Mouse (Mus musculus) neural tube, embryonic 12.5 days (tissue): Measurements from ENCODE around the gene Clcn7. TPM values are rescaled to one million over a fixed set of nuclear protein-coding genes. Genes with fewer than 3 reads are reported as not detected.

Experiments used
- ATAC-seq: fragments of 200-750 bp; cut with Nextera tagmentation; 2 replicates; pipeline ENCODE4 v1.8.0; 2017; ENCODE audit warnings: low read depth, mild to moderate bottlenecking, moderate TSS enrichment, moderate library complexity; ENCODE audit not compliant: low FRiP score
- H3K27ac ChIP-seq: fragments of 300-500 bp; sonication (generic); 2 replicates; pipeline ENCODE4 v1.5.1; 2016
- H3K27me3 ChIP-seq: fragments of 300-500 bp; sonication (generic); replicated peaks from 2 replicates; pipeline ENCODE4 v1.6.1; 2016; ENCODE audit warnings: mild to moderate bottlenecking
- H3K36me3 ChIP-seq: fragments of 300-500 bp; sonication (generic); 2 replicates; pipeline ENCODE4 v1.6.1; 2016; ENCODE audit warnings: mild to moderate bottlenecking
- H3K4me1 ChIP-seq: fragments of 300-500 bp; sonication (generic); 2 replicates; pipeline ENCODE4 v1.6.1; 2016
- H3K4me2 ChIP-seq: fragments of 300-500 bp; sonication (generic); replicated peaks from 2 replicates; pipeline ENCODE4 v1.6.1; 2016; ENCODE audit warnings: mild to moderate bottlenecking
- H3K4me3 ChIP-seq: fragments of 300-500 bp; sonication (generic); 2 replicates; pipeline ENCODE4 v1.5.1; 2016
- H3K9ac ChIP-seq: fragments of 300-500 bp; sonication (generic); 2 replicates; pipeline ENCODE4 v1.6.1; 2016; ENCODE audit warnings: mild to moderate bottlenecking
- H3K9me3 ChIP-seq: fragments of 300-500 bp; sonication (generic); 2 replicates; pipeline ENCODE4 v1.6.1; 2016; ENCODE audit warnings: mild to moderate bottlenecking
- WGBS: fragments of 180-500 bp; shearing (Covaris S2); methylation state at CpG from one replicate; pipeline ENCODE4 v1.1.7; 2016; 5-methylcytosine and 5-hydroxymethylcytosine counted together
- polyA plus RNA-seq: library from polyadenylated mRNA; unstranded; fragments of >200 nt; fragmentation: Nextera tagmentation; extraction: Ambion mirVana; gene quantifications from 2 replicates; pipeline ENCODE4 v1.2.1, GENCODE M21; 2016

Gene Clcn7
- 22.4 and 25.1 TPM in 2 replicates for polyA plus RNA-seq

DNA sequence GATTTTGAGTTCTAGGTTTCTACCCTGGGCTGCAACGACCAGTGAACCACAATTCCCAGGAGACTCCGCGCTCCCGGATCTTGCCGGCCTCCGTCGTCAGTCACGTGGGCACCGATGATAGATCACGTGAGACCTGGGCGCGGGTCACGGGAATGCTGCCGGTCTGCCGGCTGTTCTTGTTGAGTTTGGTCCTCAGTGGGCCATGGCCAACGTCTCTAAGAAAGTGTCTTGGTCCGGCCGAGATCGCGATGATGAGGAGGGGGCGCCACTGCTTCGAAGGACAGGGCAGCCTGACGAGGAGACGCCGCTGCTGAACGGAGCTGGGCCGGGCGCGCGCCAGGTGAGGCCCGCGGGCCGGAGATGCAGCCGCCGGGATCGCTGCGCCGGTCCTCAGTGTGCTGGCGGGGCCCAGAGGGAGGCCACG, at the start of gene Clcn7:
TSS of gene Clcn7 (plus strand) at position 117 of the 424 bp plus-strand sequence.
- H3K27ac ChIP-seq, result no peak within 1 kb of the TSS
- peak; percentile 84 for ATAC-seq
- WGBS, result under 1% methylated on average over 40 of the region's 40 CpGs

DNA sequence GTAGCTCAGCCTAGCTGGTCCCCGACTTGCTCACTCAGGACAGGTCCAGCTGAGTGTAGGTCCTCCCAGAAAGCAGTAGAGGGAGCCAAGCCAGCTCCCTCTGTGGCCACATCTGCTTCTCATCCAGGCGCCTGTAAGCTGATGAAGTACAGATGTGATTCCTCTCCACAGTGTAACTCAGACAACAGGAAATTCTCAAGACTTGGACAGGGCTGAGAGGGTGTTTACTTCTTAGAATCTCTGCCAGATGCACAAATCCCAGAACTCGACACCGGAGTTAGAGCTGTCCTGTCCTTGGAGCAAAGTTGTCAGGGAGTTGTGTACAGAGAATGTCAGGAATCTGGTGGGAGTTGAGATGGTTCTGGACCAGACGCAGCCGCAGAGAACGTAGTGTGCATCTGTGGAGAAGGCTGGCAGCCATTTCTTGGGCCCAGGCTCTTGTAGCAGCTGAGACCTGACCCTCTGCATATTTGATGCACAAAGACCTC, 49.7 kb upstream of the Clcn7 start, which contains the start of gene Tmem204:
TSS of gene Tmem204 (minus strand) at position 148 of the 488 bp plus-strand sequence.
- Histone ChIP-seq H3K36me3 (peaks cover 23% of the 10 kb centered on the region), H3K4me2 (no peak within 1 kb of the TSS), H3K9ac (peak within 1 kb of the TSS; percentile 8; the same call in 1 of the 2 replicates), H3K27ac (0 out of 2 replicates have a peak within 1 kb of the TSS, but pooled peaks have one; percentile 17), H3K4me3 (no peak within 1 kb of the TSS), H3K27me3 (no peaks in the 10 kb centered on the region), H3K4me1 (no peaks in the 10 kb centered on the region), H3K9me3 (no peaks in the 10 kb centered on the region)
- WGBS, result 63% methylated on average over 7 of the region's 7 CpGs
- no peak for ATAC-seq

More for the DNA sequence above, at the start of gene Clcn7:
- Histone ChIP-seq H3K4me3 (peak within 1 kb of the TSS; percentile 88), H3K9me3 (no peaks in the 10 kb centered on the region), H3K36me3 (no peaks in the 10 kb centered on the region; the same call in 1 of the 2 replicates), H3K9ac (peak within 1 kb of the TSS; percentile 82), H3K27me3 (no peaks in the 10 kb centered on the region), H3K4me2 (peak within 1 kb of the TSS; percentile 80), H3K4me1 (peaks cover 14% of the 10 kb centered on the region)

DNA sequence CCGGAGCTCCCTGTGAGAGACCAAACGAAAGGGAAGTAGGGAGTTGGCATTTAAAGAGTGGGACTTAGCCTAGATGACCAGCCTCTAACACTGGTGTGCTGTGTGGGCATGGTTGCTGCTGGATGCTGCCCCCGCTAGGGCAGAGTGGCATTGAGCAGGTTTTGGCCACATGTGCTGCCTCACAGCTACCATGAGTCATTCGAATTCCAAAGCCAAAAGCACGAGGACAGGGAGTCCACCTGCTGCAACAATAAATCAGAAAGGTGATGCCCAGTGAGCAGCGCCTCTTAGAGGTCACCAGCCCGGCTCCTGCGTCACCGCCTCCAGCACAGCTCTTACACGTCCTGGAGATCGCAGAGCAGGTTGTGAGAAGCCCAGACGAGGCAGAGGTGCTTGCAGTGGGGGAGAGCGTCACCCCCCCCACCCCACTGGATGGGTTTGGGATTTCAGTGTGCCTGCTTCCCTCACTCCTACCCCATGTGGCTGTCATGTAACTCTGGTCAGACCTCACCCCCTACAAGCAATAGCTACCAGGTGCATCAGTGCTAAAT, 48.3 kb upstream of the Clcn7 start:
- WGBS, result 81% methylated on average over 13 of the region's 13 CpGs
- Histone ChIP-seq H3K27ac (no peak overlapping the region), H3K4me2 (no peak overlapping the region), H3K4me3 (no peak overlapping the region), H3K4me1 (no peaks in the 10 kb centered on the region), H3K27me3 (no peaks in the 10 kb centered on the region), H3K9me3 (no peaks in the 10 kb centered on the region), H3K36me3 (peaks cover 25% of the 10 kb centered on the region), H3K9ac (no peak overlapping the region)
- ATAC-seq, result no peak

- no peak for ATAC-seq
Measured at GRCm38 (mm10) chr17:25086724-25087123, 46.5 kb upstream of the Clcn7 start.

GRCm38 (mm10) chr17:25089158-25089557, 44.0 kb upstream of the Clcn7 start:
- H3K4me2 ChIP-seq, result no peak overlapping the region
- ATAC-seq, result no peak
- peaks cover 39% of the 10 kb centered on the region for H3K36me3 ChIP-seq
- 95% methylated on average over 10 of the region's 10 CpGs for WGBS
- H3K4me3 ChIP-seq, result no peak overlapping the region
- no peaks in the 10 kb centered on the region for H3K9me3 ChIP-seq
- H3K27ac ChIP-seq, result no peak overlapping the region
- no peaks in the 10 kb centered on the region for H3K27me3 ChIP-seq
- H3K9ac ChIP-seq, result no peak overlapping the region
- H3K4me1 ChIP-seq, result no peaks in the 10 kb centered on the region

More at GRCm38 (mm10) chr17:25086724-25087123, 46.5 kb upstream of the Clcn7 start:
- H3K27ac ChIP-seq, result no peak overlapping the region
- H3K4me2 ChIP-seq, result no peak overlapping the region
- H3K9me3 ChIP-seq, result no peaks in the 10 kb centered on the region
- WGBS, result 92% methylated on average over 7 of the region's 7 CpGs
- peaks cover 18% of the 10 kb centered on the region for H3K36me3 ChIP-seq
- H3K4me3 ChIP-seq, result no peak overlapping the region
- no peak overlapping the region for H3K9ac ChIP-seq
- no peaks in the 10 kb centered on the region for H3K27me3 ChIP-seq
- H3K4me1 ChIP-seq, result no peaks in the 10 kb centered on the region

GRCm38 (mm10) chr17:25090450-25090849, 42.7 kb upstream of the Clcn7 start:
- H3K9ac ChIP-seq, result no peak overlapping the region
- H3K36me3 ChIP-seq, result peaks cover 44% of the 10 kb centered on the region
- no peaks in the 10 kb centered on the region for H3K4me1 ChIP-seq
- H3K4me3 ChIP-seq, result no peak overlapping the region
- ATAC-seq, result no peak
- H3K27me3 ChIP-seq, result no peaks in the 10 kb centered on the region
- 90% methylated on average over 10 of the region's 10 CpGs for WGBS
- H3K9me3 ChIP-seq, result no peaks in the 10 kb centered on the region
- no peak overlapping the region for H3K27ac ChIP-seq
- no peak overlapping the region for H3K4me2 ChIP-seq

GRCm38 (mm10) chr17:25096221-25096620, 37.0 kb upstream of the Clcn7 start:
- WGBS, result 94% methylated on average over 2 of the region's 2 CpGs
- no peak overlapping the region for H3K27ac ChIP-seq
- no peaks in the 10 kb centered on the region for H3K9me3 ChIP-seq
- H3K36me3 ChIP-seq, result peaks cover 63% of the 10 kb centered on the region
- no peaks in the 10 kb centered on the region for H3K27me3 ChIP-seq
- no peak overlapping the region for H3K4me3 ChIP-seq
- H3K4me1 ChIP-seq, result no peaks in the 10 kb centered on the region
- no peak for ATAC-seq
- no peak overlapping the region for H3K9ac ChIP-seq
- no peak overlapping the region for H3K4me2 ChIP-seq

DNA sequence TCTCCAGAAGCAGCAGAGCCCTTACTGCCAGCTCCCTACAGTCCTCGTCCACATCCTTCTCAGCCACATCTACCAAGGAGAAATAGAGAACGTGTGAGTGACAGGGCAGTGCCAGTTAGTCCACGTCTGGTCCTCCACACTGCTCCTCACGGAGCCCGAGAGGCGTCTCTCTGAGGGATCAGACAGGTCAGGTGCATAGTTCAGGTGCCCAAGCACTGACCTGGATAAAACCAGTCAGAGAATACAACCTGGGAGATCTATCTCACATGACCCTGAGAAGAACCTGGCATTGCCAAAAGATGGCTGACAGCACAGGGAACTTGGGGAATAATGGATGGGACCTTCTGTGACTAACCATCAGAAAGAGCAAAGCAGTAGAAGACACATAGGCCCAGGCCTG, 33.1 kb upstream of the Clcn7 start:
- H3K36me3 ChIP-seq, result peaks cover 76% of the 10 kb centered on the region
- no peak overlapping the region for H3K4me3 ChIP-seq
- no peak for ATAC-seq
- no peak overlapping the region for H3K9ac ChIP-seq
- 92% methylated on average over 6 of the region's 6 CpGs for WGBS
- H3K4me2 ChIP-seq, result no peak overlapping the region
- H3K27me3 ChIP-seq, result no peaks in the 10 kb centered on the region
- no peak overlapping the region for H3K27ac ChIP-seq
- no peaks in the 10 kb centered on the region for H3K9me3 ChIP-seq
- no peaks in the 10 kb centered on the region for H3K4me1 ChIP-seq

DNA sequence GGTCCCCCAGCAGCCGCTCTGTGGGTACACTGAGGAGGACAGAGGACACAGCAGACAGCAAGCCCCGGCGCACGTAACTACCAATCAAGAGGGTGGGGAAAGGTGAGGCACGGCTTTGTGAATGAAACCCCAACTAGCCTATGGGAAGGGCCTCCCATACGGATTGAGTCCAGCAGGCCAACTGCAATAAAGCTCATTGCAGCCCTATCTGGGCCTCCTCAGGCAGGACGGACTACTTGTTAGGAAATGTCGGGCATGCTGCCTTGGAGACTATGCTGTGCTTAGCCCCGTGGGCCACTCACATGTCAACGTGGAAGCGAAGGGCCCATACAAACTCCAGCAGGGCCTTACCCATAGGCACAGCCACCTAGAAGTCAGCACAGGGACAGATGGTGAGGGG, 31.9 kb upstream of the Clcn7 start:
- H3K9ac ChIP-seq, result no peak overlapping the region
- H3K4me3 ChIP-seq, result no peak overlapping the region
- H3K4me2 ChIP-seq, result no peak overlapping the region
- peaks cover 89% of the 10 kb centered on the region for H3K36me3 ChIP-seq
- H3K4me1 ChIP-seq, result no peaks in the 10 kb centered on the region
- 95% methylated on average over 11 of the region's 11 CpGs for WGBS
- H3K27me3 ChIP-seq, result no peaks in the 10 kb centered on the region
- H3K9me3 ChIP-seq, result no peaks in the 10 kb centered on the region
- no peak overlapping the region for H3K27ac ChIP-seq
- no peak for ATAC-seq

- ATAC-seq, result no peak
- 93% methylated on average over 16 of the region's 16 CpGs for WGBS
- no peak overlapping the region for H3K27ac ChIP-seq
Measured at GRCm38 (mm10) chr17:25107786-25108185, 25.4 kb upstream of the Clcn7 start.

DNA sequence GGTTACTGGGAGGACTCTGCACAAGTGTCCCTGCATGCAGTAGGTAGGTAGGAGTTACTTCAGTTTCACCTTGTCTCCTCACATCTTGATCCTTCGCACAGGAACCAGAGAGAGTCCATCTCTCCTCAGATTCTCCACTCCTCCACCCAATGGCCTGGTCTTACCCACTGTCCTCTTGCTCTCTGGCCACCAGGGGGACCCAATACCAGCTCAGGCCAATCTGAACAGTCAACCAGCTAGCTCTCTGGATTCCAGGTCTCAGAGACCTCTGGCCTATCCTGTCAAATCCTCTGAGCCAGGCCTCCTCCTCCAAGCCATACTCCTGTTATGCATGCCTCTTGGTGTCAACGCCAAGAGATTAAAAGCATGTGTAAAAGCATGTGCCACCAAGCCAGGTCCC, 23.6 kb upstream of the Clcn7 start:
- WGBS, result 89% methylated on average over 2 of the region's 2 CpGs
- H3K36me3 ChIP-seq, result peaks cover 56% of the 10 kb centered on the region
- no peak for ATAC-seq

More at GRCm38 (mm10) chr17:25107786-25108185, 25.4 kb upstream of the Clcn7 start:
- Histone ChIP-seq H3K36me3 (peaks cover 74% of the 10 kb centered on the region), H3K4me3 (no peak overlapping the region), H3K27me3 (no peaks in the 10 kb centered on the region), H3K4me1 (no peaks in the 10 kb centered on the region), H3K9ac (no peak overlapping the region), H3K4me2 (no peak overlapping the region), H3K9me3 (no peaks in the 10 kb centered on the region)

DNA sequence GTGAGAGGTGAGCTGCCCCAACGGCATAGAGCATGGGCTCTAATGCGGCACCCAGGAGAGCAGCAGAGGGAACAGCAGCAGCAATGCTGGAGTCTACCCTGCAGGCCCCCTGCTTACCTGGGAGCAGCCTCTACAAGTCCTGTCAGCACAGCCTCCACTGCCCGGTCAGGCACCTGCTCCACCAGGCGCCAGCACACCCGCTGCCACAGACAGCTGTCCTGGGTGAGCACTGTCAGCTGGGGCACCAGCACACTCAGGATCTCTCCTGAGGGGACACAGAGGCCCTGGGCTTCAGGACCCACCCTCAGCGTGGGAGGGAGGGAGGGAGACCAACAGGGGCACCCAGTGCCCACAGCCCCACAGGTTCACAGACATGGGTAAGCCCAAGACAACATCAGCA, 22.6 kb upstream of the Clcn7 start:
- Histone ChIP-seq H3K4me1 (peaks cover 15% of the 10 kb centered on the region), H3K9me3 (no peaks in the 10 kb centered on the region), H3K27ac (no peak overlapping the region), H3K36me3 (peaks cover 46% of the 10 kb centered on the region), H3K4me3 (no peak overlapping the region), H3K4me2 (no peak overlapping the region), H3K27me3 (no peaks in the 10 kb centered on the region), H3K9ac (no peak overlapping the region)
- 94% methylated on average over 6 of the region's 6 CpGs for WGBS
- no peak for ATAC-seq

More for the DNA sequence above, 23.6 kb upstream of the Clcn7 start:
- Histone ChIP-seq H3K9ac (no peak overlapping the region), H3K4me1 (peaks cover 5% of the 10 kb centered on the region), H3K4me3 (no peak overlapping the region), H3K9me3 (no peaks in the 10 kb centered on the region), H3K4me2 (no peak overlapping the region), H3K27ac (no peak overlapping the region), H3K27me3 (no peaks in the 10 kb centered on the region)

DNA sequence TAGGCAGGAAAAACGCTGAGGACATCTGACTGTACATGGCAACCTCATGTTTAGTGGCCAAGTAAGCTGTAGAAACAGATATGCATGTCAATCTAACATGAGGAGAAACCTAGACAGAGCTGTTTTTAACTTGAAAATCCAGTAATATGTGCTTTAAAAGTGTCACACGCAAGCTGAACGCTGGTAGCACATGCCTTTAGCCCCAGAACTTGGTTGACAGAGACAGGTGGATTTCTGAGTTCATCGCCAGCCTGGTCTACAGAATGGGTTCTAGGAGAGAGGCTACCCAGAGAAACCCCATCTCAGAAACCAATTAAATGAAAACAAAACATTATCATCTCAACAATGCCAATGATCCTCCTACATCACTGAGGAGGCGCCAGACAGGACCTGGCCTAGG, 22.0 kb upstream of the Clcn7 start:
- no peak overlapping the region for H3K4me2 ChIP-seq
- H3K36me3 ChIP-seq, result peaks cover 40% of the 10 kb centered on the region
- no peaks in the 10 kb centered on the region for H3K9me3 ChIP-seq
- peaks cover 18% of the 10 kb centered on the region for H3K4me1 ChIP-seq
- ATAC-seq, result no peak
- H3K4me3 ChIP-seq, result no peak overlapping the region
- no peaks in the 10 kb centered on the region for H3K27me3 ChIP-seq
- WGBS, result 89% methylated on average over 5 of the region's 5 CpGs
- H3K27ac ChIP-seq, result no peak overlapping the region
- no peak overlapping the region for H3K9ac ChIP-seq
